Mouse (Mus musculus) ovary, postnatal 10 days (tissue): ENCODE data around the gene Cmtm3.

Experiments used
- DNase-seq: peaks from one replicate; pipeline ENCODE4 v3.0.0; 2022; ENCODE audit warnings: low spot score

The Cmtm3 gene

DNA sequence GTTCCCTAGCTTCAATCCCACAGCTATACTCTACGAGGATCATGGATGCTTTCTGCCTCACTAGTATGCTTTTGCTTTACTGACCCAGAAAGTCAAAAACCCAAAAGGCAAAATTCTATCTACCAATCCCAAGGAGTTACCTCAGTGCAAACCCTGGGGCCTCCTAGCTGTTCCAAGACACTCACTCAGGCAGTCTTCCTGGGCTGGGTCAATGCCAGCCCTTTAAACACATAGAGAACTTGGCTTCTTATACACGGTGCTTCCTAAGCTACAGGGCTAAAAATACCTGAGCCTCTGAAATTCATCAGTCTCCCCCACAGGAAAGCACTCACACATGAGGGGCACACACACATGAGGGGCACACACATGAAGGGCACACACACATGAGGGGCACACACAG, 44.1 kb downstream of the Cmtm3 start:
- no peak for DNase-seq

DNA sequence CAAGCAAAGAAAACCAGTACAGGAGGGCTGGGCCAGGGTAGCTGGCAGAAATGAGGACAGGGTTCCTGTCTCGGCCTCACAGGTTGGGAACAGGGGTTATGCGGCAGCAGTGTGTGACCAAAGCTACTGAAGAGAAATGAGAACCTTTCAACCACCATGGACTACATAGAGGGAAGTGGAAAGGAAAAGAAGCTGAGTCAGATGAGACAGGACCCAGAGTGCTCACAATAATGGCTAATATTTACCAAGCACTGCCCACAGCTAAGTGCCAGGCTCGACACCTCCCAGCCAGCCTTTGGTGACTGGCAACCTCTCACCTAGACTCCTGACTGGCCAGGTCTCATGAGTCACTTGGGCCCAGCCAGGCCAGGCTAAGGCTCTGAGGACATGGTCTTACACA, 44.8 kb downstream of the Cmtm3 start:
- DNase-seq: no peak

DNA sequence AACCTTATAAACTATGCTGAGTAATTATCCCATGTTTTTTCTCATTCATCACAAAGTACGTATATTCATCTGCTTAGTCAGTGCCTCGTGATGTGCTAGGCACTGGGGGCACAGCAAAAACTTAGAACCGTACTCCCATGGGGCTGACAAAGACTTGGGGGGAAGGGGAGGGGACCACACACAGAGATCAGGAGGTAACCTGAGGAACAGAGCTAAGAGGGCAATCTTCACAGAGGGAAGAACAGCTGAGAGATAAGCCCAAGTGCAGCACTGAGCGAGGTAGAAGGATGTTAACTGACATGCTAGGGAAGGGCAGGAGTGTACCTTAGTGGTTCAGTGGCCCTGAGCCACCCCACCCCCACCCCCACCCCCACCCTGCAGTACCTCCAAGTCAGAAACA, 47.5 kb downstream of the Cmtm3 start:
- DNase-seq: no peak

DNA sequence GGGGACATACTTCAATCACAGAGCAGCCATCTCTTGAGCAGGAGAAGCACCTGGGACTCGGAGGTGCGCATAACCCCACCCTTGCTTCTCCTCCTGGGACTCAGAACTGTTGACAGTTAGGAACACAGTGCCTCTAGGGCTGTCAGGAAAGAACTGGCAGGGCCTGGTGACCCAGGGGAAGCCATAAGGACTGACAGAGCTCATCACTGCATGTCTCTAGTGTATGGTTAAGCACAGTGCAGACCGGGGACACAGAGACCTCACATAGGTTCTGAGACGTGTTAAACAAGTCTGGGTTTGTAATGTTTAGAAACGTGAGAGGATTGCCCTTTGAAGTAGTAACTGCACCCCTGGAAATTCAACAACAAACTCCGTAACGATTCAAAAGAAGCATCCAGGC, 48.3 kb downstream of the Cmtm3 start:
- DNase-seq: no peak

DNA sequence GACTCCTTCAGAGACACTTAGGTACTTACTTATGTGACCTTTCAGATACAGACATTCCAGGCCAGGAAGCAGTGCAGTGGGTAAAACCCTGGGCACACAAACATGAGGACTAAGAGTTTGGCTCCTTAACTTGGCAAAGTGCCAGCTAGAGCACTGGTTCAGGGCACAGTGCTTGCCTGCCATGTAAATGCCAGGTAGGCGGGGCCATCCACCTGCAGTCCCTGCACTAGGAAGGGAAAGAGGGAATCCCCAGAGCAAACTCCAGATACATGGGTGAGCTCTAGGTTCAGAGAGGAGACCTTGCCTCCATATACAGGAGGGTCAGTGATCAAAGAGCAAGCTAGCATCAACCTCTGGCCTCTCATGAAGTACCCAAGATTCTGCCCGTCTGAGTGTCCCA, 48.8 kb downstream of the Cmtm3 start:
- DNase-seq: no peak

DNA sequence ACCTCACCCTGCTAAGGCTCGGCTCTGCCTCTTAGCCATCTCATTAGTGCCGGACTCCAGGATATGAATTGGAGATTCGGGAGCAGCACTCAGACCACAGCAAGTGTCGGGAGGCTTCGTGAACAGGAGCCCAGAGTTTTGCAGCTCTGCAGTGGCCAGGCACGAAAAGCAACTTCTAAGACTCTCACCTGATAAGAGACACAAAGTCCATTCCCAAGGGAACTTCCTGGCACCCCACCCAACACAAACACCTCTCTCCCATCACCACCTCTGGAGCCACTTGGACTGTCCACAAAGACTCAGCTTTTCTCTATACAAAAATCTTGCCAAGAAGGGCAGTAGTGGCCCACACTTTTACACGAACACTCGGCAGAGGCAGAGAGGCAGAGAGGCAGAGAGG, 51.0 kb downstream of the Cmtm3 start:
- no peak for DNase-seq

DNA sequence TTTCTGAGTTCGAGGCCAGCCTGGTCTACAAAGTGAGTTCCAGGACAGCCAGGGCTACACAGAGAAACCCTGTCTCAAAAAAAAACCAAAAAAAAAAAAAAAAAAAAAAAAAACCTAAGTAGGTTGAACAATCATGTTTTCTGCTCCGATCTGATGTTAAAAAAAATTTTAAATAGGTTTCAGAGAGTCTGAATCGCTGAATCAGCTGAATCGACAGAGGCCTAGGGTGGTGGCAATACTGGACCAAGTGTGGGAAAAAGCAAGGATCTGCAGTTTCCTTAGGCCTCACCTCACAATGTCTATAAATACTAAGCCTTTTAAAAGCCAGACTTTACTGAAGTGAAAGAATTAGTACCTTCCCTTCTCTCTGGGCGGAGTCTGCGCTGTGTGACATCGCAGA, 53.9 kb downstream of the Cmtm3 start:
- DNase-seq: no peak

DNA sequence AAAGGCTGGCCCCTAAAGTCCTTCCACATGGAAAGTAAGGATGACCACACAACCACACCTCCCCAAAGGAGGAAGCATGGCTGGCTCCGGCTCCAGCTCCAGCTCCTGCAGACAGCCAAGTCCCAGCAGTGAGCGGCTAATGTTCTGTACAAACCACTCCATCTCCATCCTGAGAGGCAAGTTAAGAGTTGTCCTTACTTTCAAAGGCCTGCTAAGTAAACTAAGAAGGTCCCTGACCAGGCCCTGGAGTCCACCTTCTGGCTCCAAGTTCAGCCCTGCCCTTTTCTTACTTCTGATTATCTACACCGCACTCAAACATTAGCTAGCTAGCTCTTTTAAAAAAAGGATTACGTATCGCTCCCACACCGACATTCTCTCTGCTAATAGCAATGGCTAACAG, 54.6 kb downstream of the Cmtm3 start:
- no peak for DNase-seq

DNA sequence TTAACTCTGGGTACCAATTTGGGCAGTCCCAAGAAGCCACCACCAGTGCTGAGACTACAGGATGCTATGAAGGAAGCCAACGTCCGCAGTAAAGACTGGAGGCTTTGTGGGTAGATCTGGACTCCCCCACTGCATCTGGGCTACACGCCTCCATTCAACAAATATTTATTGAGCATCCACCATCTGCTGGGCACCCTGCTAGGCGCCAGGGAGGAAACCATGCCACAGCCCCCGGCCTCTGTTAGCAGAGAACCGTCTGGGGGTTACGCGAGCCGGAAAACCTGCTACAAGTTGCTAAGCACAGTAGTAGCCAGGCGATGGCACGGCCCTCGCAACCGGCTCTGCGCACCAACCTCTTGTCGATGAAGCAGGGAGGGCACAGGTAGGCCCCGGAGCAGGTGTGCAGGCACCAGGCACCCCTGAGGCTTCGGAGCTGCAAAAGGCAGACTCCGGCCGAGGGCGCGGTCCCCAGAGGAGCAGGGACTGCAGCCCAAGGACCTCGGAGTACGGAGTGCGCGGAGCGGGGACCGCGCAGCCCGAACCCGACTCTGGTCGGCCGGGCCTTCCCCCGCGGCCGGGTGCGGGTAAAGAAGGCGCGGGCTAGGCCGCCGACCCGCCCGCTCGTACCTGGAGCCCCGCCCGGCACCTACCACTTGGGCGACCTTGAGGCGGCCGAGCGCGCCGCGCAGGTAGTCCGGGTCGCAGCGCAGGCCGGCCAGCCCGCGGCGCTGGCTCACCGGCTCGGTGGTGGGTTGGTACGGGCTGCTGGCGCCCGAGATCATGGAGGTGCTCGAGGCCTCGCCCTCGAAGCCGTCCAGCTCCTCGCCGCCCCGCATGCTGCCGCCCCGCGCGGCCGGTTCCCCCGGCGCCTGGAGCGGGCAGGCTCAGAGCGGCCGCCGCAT, 55.8 kb downstream of the Cmtm3 start:
- peak; percentile 27 for DNase-seq

DNA sequence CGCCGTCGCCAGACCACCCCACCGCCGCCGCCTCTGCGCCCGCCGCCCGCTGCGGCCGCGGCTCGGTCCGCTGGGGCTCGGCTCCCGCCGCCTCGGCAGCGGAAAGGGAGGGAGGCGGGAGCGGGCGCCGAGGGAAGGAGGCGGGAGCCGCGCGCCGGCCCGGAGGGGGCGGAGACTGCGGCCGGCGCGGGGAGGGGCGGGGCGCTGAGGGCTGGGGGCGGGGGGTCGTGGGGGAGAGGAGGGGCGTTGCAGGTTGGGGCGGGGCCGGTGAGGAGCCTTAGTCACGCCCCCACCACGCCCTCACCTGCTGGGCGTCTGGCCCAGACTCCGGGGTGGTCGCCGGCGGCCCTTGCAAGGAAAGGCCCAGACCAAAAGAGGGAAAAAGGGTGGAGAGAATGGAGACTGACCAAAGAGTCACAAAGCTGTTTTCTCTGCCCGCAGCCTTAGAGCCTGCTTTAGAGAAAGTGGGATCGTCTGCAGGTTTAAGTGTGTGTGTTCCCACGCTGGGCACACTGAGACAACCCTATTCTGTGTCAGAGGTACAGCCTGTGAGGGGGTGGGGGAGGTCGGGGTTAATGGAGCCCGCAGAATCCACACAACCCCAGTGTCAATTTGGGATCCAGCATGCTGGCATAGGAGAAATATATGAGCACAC, 56.6 kb downstream of the Cmtm3 start, which contains the start of gene Cmtm4:
TSS of gene Cmtm4 (minus strand) at position 105 of the 655 bp plus-strand sequence.
- DNase-seq: peak; percentile 25
